Mouse (Mus musculus): ENCODE data around the gene Wasf2. TPM values are rescaled to one million over a fixed set of nuclear protein-coding genes. Genes with fewer than 3 reads are reported as not detected.
"Not testable (repeated sequence)": the region's sequence is repeated elsewhere in the genome, so short reads cannot be mapped to it uniquely, and the experiment has no call there.

Gene Wasf2
- total RNA-seq, 1 experiment from 2014 or later, result 61.3 TPM

DNA sequence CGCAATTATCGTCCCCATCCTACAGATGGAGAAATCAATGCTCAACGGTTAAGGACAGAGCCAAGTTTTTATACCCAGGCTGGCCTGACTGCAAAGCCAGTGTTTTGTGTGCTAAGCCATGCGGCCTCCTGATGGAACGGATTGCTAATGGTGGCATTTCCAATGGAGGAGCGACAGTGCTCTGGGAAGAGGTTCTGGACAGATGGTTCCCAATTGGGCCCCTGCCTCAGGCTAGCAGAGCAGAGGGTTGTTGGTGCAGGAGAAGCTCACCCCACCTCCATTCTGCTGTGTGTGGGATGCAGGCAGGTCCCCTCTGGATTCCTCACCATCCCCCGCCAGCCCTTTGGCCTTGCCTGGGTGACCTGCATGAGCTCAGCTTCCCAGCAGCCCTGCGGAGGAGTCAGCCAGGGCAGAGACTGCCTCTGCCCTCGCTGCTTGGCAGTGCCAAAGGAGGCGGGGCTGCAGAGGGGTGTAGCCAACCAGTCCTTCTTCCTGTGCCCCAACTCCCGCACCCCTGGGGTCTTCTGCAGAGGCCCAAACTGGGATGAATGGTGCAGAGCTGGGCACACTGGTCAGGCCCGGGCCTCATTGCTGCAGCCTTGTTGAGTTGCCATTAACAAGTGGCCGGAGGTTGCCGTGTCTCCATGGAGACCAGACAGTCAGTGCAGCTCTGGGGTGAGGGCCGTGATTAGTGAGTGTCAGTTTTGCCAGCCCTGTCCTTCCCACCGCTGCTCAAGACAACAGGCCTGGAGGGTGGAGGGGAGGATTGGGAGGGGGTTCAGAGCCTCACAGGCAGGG, 35.2 kb upstream of the Wasf2 start:
- ATAC-seq (replicated peaks; ENCODE audit: low read depth, poor library complexity, severe bottlenecking), result peak; percentile 49

DNA sequence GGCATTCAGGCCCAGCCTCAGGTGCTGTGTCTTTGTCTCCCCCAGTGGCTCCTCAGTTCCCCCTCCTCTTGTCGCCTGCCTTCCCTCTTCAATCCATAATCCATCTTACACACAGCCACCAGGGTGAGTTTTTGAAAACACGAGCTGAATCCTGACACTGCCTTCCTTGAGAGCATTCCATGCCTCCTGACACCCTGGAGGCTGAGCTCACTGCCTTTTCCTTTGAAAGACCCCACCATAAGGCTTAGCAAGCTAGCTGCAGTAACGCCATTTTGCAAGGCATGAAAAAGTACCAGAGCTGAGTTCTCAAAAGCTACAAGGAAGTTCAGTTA, 34.6 kb upstream of the Wasf2 start:
- not testable (repeated sequence) for ATAC-seq (replicated peaks; ENCODE audit: low read depth, poor library complexity, severe bottlenecking)

DNA sequence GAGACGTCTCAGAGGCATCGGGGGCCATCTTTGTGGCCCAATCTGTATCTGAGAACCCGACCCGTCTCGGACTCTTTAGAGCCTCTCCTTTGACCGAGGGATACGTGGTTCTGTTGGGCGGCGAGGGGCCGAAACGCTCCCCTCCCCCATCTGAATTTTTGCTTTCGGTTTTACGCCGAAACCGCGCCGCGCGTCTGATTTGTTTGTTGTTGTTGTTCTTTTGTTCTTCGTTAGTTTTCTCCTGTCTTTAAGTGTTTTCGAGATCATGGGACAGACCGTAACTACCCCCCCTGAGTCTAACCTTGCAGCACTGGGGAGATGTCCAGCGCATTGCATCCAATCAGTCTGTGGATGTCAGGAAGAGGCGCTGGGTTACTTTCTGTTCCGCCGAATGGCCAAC, 33.6 kb upstream of the Wasf2 start:
- not testable (repeated sequence) for ATAC-seq (replicated peaks; ENCODE audit: low read depth, poor library complexity, severe bottlenecking)

DNA sequence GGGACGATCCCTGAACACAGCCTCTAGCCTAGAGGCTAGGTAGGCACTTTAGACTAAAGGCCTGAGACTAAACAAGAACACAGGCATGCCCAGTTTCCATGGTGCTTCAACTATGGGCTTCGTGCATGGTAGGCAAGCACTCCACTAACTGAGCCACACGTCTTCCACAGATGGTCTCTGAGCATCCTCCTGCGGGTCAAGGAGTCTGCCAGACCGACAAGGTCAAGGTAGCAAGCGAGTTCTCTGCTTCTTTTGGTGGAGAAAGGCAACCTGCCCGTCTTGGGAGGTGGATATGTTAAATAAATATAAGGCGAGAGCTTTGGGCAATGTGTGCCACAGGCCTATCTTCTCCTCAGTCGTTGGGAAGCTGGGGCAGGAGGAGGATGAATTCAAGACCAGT, 28.6 kb upstream of the Wasf2 start:
- ATAC-seq (replicated peaks; ENCODE audit: low read depth, poor library complexity, severe bottlenecking), result no peak

DNA sequence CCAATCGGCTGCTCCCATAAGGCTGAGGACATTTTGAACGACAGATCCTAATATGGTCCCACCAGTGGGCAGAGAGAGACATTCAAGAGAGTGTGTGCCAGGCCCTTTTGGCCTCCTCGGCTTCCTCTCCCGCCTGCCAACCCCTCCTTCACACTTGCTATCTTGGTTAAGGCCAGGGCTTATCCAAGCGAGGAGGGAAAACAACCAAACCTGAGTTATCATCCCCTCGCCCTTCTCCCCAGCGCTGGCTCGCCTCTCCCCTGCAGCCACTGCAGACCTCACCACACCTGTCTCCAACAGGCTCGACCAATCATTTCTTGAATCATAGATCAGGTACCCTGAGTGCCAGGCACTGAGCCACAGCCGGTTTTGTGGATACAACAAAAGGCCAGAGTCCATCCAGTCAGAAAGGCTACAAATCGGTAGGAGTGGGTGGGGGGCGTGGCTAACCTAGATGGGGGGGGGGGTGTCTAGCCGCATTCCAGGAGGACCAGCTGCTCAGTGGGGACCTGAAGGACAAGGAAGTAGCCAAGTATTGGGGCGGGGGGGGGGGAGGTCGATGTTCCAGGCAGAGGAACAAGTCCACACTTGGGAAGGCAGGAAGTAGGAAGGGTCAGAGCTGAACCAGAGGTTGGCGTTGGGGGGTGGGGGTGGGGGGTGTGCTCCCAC, 26.6 kb upstream of the Wasf2 start:
- no peak for ATAC-seq (replicated peaks; ENCODE audit: low read depth, poor library complexity, severe bottlenecking)

DNA sequence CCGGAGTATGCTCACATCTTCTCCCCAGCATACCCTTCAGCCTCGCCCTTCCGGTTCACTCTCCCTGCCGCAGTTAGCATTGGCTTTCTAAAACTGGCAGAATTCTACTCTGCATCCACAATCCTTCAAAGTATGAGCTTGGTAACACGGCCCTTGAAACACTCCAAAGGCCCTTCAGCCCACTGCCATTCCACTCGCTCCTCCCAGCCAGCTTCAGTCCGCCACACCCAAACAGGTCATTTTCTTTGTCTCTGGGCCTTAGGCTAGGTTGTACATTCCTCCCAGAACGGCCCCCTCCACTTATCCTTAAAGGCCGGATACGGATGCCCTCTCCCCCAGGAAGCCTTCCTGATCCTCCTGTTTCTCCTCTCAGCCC, 26.1 kb upstream of the Wasf2 start:
- no peak for ATAC-seq (replicated peaks; ENCODE audit: low read depth, poor library complexity, severe bottlenecking)

DNA sequence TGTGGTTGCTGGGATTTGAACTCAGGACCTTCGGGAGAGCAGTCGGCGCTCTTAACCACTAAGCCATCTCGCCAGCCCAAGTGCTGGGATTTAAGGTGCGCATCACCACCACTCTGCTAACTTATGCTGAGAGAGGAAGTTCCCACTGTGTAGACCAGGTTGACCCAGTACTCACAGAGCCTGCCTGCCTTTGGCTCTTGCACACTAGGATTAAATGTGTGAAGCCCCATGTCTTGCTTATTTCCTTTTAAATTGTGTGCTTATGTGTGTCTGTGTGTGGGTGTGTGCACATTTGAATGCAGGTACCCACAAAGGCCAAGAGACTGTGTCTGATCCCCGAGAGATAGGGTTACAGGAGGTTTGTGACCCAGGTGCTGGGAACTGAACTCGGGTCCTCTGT, 23.6 kb upstream of the Wasf2 start:
- no peak for ATAC-seq (replicated peaks; ENCODE audit: low read depth, poor library complexity, severe bottlenecking)

DNA sequence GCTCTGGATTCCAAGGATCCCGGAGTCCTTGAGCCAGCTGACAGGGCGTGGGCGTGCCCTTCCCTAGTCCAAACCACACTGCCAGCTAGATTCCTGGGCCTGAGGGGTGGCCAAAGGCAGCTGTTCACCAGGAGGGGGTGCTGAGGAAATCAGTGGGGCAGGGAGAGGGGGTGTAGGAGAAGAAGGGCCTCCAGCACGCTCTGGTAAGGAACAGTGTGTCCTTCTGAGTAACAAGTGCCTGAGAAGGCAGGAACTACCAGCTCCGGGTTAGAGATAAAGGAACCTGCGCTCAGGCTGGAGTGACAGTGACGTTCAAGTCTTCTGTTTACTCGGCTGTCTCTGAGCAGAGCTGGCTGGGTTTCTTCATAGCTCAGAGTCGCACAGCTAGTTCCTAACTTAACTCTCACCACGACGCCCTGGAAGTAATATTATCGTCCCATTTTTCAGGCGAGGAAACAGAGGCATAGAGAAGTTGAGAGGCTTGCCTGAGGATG, 22.5 kb upstream of the Wasf2 start:
- no peak for ATAC-seq (replicated peaks; ENCODE audit: low read depth, poor library complexity, severe bottlenecking)

DNA sequence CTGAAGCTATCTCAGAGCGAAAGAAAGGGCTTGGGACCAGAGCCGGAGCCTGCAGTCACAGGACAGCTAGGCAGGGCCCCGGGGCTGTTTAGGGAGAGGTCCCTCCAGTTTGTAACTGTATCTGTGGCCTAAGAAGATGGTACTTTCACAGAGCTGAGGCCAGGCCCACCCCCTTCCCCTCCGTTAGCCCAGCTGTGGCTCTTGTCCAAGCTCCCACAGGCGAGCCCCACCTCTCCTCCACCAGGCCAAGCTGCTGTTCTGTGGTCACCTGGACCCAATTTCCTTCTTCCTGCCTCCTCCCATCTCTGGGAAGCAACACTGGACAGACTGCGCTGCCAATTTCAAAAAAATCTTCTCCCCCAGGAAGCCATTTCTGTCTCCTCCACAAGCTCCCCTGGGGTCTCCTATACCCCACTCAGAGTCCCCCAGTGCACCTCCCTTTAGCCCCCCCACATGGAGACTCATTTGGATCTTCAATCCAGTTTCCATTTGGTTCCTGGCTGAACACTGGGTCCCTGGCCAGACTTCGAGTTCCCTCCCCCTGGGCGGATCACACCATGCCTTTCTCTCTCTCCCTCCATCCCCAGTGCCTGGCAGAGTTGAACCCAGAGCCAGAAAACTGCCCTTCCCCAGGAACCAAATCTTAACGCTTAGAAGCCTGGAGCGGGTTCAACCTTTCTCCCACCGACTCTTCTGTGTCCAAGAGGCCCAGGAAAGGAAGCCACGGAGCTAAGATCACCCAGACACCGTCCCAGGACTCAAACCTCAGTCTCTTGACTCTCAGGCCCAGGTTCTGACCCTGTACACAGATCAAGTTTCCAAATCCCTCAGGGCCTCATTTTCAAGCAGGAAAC, 21.6 kb upstream of the Wasf2 start:
- no peak for ATAC-seq (replicated peaks; ENCODE audit: low read depth, poor library complexity, severe bottlenecking)

DNA sequence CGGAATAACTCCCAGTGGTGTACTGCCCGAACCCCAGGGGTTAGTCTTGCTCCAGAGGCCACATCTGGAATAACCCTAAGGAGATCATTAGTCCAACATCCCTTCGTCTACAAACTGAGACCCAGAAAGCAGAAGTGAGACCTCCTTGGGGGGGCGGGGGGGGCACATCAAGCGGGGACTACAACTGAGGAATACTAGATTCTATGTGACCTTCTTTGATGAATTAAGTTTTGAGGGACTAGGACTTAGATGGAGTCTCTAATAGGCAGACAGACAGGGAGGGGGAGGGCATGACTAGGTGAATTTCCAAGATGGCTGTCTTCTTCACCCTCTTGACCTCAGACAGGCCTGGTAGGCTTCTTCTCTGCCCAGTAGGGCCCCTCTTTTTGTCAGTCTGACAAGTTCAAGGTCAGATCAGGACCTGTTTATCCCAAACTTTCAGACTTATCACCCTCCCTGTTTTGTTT, 20.9 kb upstream of the Wasf2 start:
- no peak for ATAC-seq (replicated peaks; ENCODE audit: low read depth, poor library complexity, severe bottlenecking)

DNA sequence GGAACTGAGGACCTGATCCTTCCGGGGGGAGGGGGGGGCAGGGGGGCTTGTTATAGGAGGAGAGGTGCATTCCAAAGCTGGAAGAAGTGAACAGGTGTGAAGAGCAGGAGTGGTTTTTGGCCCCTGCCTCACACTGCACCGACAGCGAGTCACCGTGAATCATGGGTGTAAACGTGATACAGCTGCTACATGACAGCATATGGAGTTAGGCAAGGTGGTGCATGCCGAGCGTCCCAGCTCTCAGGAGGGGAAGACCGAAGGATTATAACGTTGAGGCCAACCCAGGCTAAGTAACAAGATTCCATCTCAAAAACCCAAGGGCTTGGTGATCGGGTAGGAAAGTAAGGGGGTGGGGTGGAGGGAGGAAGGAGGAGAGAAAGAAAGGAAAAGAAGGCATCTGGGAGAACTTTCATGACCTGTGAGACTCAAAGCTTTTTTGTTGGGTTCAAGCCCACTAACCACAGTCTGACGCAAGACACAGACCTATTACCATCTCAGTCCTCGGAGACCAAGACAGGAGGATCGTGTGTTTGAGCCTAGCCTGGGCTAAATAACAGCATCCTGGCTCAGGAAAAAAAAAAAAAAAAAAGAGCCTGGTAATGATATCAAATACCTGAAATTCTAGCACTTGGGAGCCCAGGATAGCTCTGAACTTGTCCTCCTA, 18.0 kb upstream of the Wasf2 start:
- no peak for ATAC-seq (replicated peaks; ENCODE audit: low read depth, poor library complexity, severe bottlenecking)

DNA sequence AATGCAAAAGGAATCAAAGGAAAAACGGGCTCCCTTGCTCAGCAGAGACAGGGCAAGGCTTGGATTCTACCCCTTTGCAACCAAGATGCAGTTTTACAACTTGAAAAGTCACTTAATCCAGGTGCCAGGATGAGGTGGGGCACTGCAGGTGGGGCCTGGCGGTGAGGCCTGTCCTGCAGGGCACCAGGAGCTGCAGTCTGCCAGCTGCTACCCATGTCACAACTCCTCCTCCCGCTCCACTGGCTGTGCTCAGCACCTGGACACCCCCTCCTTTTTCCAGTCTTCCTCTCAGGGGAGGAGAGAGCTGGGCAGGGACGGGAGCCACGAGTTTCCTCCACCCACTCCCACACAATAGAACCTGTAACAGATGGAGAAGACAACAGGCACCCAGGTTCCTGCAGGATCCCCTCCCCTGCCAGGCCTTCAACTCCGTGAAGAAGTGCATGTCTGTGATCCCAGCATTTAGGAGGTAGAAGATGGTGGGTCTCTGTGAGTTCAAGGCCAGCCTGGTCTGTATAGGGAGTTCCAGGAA, 16.9 kb upstream of the Wasf2 start:
- no peak for ATAC-seq (replicated peaks; ENCODE audit: low read depth, poor library complexity, severe bottlenecking)

DNA sequence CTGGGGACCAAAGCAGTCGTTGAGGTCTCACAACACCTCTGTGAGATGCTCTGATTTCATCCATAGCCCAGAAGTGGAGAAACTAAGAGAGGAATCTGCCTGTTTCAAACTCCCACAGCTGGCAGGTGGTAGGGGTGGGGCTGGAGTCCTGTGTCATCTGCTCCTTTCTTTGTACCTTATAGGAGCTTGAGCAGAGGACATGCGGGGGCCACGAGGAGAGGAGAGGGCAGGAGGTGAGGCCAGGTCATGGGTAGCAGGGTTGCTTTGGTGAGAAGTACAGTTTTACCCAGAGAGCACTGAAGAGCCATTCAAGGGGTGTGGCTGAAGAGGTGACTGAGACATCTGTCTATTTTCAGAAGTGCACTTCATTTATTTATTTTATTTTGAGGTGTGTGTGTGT, 15.5 kb upstream of the Wasf2 start:
- no peak for ATAC-seq (replicated peaks; ENCODE audit: low read depth, poor library complexity, severe bottlenecking)

DNA sequence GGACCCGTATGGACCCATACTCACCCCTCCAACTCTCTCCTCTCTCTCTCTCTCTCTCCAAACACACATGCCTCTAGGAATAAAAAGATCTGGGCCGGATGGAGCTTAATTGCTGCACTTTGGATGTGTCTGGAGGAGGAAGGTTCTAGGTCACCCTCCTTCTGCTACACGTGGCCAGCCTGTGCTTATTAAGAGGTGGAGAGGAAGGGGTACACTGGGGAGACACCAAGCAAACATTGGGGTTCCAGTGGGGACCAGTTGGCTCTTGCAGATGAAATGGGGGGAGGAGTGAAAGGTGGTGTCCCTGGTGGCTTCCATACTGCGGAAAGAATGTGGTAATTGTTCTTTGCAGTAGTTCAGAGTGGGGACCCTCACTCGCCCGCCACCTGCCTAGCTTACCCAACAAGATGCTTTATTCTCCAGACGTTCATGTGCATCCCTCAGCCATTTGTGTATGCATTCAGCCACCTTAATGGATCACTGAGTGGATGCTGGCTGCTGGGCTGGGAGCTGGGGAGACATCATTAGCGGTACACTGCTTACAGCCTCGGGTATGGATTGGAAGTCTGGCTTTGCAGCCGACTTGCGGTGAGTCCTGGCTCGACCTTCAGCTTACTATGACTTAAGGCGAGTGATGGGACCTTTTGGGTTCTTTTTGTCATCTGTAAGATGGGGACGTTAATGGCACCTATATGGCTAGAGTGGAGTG, 14.4 kb upstream of the Wasf2 start:
- ATAC-seq (replicated peaks; ENCODE audit: low read depth, poor library complexity, severe bottlenecking), result no peak

DNA sequence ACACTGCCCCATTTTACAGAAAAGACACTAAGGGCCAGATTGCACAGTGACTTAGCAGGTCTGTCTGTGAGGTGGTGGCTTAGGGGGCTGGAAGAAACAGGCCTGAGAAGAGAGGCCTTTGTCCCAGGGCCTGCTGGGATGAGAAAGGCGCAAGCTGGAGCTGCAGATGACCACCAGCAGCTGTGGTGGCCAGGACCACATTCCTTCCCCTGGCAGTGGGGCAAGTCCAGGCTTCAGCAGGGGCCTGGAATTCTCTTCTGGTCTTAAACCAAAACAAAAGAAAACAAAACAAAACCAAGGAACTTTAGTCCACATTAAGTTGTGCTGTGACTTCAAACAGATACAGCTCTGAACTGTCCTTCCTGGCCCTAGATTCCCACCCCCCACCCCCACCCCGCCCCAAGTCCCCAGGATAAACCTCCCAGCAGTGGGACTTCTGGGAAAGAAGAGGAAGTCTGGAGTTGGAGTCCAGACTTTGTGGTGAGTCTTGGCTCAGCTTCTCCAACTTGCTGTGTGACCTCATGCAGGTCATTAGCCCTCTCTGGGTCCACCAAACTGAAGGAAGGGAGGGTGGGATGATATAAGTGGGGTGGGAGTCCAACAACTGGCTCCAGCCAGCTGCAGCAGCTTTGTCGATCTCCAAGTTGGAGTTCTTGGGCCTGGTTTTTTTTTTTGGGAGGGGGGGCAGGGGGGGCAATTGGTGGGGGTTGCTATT, 13.4 kb upstream of the Wasf2 start:
- no peak for ATAC-seq (replicated peaks; ENCODE audit: low read depth, poor library complexity, severe bottlenecking)

DNA sequence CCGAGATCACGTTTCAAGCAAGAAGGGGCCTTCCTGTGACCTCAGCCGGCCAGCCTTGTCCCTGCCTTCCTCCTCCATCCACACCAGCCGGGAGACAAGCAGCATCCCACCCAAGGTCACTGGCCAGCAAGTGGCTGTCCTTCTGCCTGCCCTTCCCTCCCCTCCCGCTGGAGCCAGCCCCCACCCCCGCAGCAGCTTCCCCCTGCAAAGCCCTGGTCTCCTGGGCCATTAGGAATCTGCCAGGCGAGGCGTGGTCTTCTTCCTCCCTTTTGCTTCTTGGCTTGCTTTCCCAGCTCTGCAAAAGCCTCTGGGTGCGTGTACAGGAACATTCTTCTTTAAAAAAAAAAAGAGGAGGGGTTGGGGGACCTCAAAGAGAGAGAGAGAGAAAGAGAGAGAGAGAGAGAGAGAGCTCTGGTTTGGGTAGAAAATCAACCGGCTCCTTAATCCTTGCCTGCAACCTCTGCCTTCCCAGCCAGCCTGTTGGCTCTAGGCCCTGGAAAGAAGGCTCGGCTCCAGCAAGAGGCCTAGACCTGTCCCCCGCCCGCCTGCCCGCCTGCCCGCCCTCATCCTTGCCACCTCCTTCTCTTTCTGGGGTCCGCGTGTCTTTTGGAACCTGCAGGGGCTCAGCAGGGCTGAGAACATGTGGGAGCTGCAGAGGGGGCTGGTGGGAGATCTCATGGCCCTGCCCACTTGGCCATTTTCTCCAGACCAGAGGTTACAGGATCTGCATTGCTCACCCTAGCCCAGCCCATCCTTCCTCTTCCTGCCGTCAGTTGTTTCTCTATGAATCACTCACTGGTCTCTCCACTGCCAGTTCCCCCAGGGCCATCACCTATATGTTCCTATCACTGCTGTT, 12.5 kb upstream of the Wasf2 start:
- peak; percentile 92 for ATAC-seq (replicated peaks; ENCODE audit: low read depth, poor library complexity, severe bottlenecking)

DNA sequence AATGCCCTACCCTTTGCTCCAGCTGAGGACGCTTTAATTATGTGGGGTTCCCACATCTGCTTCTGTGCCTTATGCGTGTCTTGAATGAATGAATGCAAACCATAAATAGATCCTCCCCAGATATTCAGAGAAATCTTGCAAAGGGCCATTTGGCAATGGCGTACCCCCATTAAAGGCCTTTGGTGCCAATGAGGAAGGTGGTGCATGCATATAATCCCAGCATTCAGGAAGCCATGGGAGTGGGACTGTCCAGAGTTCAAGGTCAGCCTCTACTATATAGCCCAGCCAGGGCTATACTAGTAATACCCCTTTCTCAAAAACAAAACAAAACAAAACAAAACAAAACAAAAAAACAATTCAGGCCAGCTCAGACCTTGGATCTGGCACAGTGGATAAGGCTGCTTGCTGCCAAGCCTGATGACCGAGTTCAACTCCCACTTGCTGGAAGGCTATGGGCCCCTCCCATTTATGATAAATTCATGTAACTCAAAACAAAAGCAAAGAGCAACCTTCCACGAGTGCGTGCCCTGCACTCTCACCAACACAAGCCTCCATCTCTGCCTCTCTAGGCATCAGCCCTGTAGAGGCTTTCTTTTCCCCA, 11.4 kb upstream of the Wasf2 start:
- no peak for ATAC-seq (replicated peaks; ENCODE audit: low read depth, poor library complexity, severe bottlenecking)

DNA sequence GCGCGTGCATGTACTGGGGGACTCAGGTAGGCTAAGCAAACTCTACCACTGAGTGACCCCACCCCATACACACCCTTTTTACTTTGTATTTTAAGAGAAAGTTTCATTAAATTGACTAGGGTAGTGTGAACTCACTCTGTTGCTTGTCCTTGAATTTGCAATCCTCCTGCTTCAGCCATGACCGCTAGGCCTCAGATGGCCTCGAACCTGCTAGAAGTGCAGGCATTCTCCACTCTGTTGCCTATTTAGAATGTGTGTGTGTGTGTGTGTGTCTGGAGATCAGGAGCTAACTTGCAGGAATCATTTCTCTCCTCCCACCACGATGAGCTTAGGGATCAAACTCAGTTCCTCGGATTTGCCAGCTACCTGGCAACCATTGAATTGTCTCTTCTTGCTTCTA, 10.7 kb upstream of the Wasf2 start:
- no peak for ATAC-seq (replicated peaks; ENCODE audit: low read depth, poor library complexity, severe bottlenecking)

All from common myeloid progenitor, adult 5-6 weeks (primary cell).